ENCODE assay signal across 13 mouse cellular contexts in the genomic region with DNA sequence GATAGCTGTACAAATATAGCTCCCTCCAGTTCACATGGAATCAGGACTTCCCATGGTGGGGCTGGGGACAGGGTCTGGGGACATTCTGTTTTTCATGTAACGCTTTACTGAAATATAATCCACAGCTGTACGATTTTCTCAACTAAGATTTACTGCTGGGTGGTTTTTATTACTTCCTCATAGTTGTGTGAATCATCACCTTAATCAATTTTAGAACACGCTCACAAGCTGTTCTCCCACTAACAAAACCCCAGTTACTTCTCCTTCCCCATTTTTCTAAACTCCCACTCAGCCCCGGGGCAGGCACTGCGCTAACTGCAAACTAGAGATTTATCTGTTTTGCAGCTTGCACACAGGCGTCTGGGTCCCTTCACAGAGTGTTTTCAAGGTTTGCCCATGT. TPM values are rescaled to one million over a fixed set of nuclear protein-coding genes. Genes with fewer than 3 reads are reported as not detected.
DNase-seq lines count a peak whose midpoint lies in the region; ATAC-seq lines count a peak whose summit lies in the region.
"Had no signal": no experiment of that assay in that cellular context is flagged by ENCODE, and none has a peak within 500 bp of the region (broad histone marks: within the 10 kb centered on the region; RNA-seq: fewer than 3 reads in every experiment).

No protein-coding gene starts in this region.

- H3K27ac ChIP-seq in limb, embryonic 11.5 days (replicated peaks; ENCODE audit: low read depth, low read length) = no peak overlapping the region
- H3K27ac ChIP-seq in limb, embryonic 10.5 days = no peak overlapping the region
- no peak overlapping the region for H3K27ac ChIP-seq in midbrain, embryonic 11.5 days (ENCODE audit: low read depth, low read length)
- H3K27ac ChIP-seq: heart, embryonic 13.5 days had no signal

- no peak overlapping the region for H3K9ac ChIP-seq in limb, embryonic 11.5 days (ENCODE audit: low read length)
- no peak overlapping the region for H3K9ac ChIP-seq in midbrain, embryonic 11.5 days (ENCODE audit: low read length)
- H3K9ac ChIP-seq: heart, embryonic 13.5 days; liver, postnatal 0 days had no signal

- H3K4me1 ChIP-seq in limb, embryonic 11.5 days (ENCODE audit: control insufficient read depth, insufficient read depth, low read length) = no peaks in the 10 kb centered on the region
- H3K4me1 ChIP-seq in limb, embryonic 10.5 days = peaks cover 7% of the 10 kb centered on the region; the same call in 1 of the 2 replicates
- peaks cover 2% of the 10 kb centered on the region; the same call in 1 of the 2 replicates for H3K4me1 ChIP-seq in midbrain, embryonic 11.5 days (ENCODE audit: control insufficient read depth, insufficient read depth, low read length)

- no peak for DNase-seq in frontal cortex, postnatal 25 days (ENCODE audit: low spot score in 2 of 2)
- DNase-seq in limb, embryonic 11.5 days (ENCODE audit: low spot score) = peak; percentile 28
- DNase-seq in limb, embryonic 10.5 days (ENCODE audit: low spot score) = no peak
- DNase-seq in brain, adult 2 months (ENCODE audit: low read depth, low spot score) = peak; percentile 75
- no peak for DNase-seq in midbrain, embryonic 11.5 days (ENCODE audit: low spot score, missing footprints)
- no peak for DNase-seq in gastrocnemius, postnatal 10 days
- DNase-seq: cerebellum, adult 11 months; embryo, embryonic 11 days; gastrocnemius, postnatal 14 days; liver, postnatal 0 days had no signal

- no peaks in the 10 kb centered on the region for H3K27me3 ChIP-seq in limb, embryonic 11.5 days (ENCODE audit: control insufficient read depth, insufficient read depth, low read length)
- no peaks in the 10 kb centered on the region for H3K27me3 ChIP-seq in limb, embryonic 10.5 days (ENCODE audit: low read depth, poor library complexity, severe bottlenecking)
- H3K27me3 ChIP-seq in midbrain, embryonic 11.5 days (ENCODE audit: control insufficient read depth, insufficient read depth, low read length) = no peaks in the 10 kb centered on the region
- H3K27me3 ChIP-seq: heart, embryonic 13.5 days had no signal

- ATAC-seq in frontal cortex, adult (ENCODE audit: low TSS enrichment) = peak; percentile 71
- no peak for ATAC-seq in limb, embryonic 11.5 days (ENCODE audit: insufficient number of reproducible peaks, low FRiP score, low TSS enrichment, low read depth)
- ATAC-seq in megakaryocyte progenitor cell, adult 5-6 weeks (replicated peaks; ENCODE audit: poor library complexity) = peak; percentile 91
- ATAC-seq in midbrain, embryonic 11.5 days (ENCODE audit: low FRiP score) = no peak
- ATAC-seq: liver, postnatal 0 days had no signal

- no peak overlapping the region for H3K4me2 ChIP-seq in limb, embryonic 11.5 days (ENCODE audit: low read depth, severe bottlenecking)
- no peak overlapping the region for H3K4me2 ChIP-seq in midbrain, embryonic 11.5 days
- H3K4me2 ChIP-seq: heart, embryonic 13.5 days had no signal

- H3K36me3 ChIP-seq in limb, embryonic 11.5 days (ENCODE audit: control insufficient read depth, insufficient read depth, low read length) = no peaks in the 10 kb centered on the region
- H3K36me3 ChIP-seq in limb, embryonic 10.5 days = no peaks in the 10 kb centered on the region
- no peaks in the 10 kb centered on the region for H3K36me3 ChIP-seq in midbrain, embryonic 11.5 days (ENCODE audit: control insufficient read depth, insufficient read depth, low read length)
- H3K36me3 ChIP-seq: heart, embryonic 13.5 days had no signal

- 57% methylated on average over 6 of the region's 6 CpGs for WGBS in limb, embryonic 11.5 days
- WGBS in limb, embryonic 10.5 days = 74% methylated on average over 6 of the region's 6 CpGs
- 88% methylated on average over 6 of the region's 6 CpGs for WGBS in midbrain, embryonic 11.5 days

- H3K4me3 ChIP-seq in limb, embryonic 11.5 days (ENCODE audit: low read depth, low read length) = no peak overlapping the region
- no peak overlapping the region for H3K4me3 ChIP-seq in limb, embryonic 10.5 days
- no peak overlapping the region for H3K4me3 ChIP-seq in midbrain, embryonic 11.5 days (ENCODE audit: low read depth, low read length)
- H3K4me3 ChIP-seq: heart, embryonic 13.5 days had no signal

- no peaks in the 10 kb centered on the region for H3K9me3 ChIP-seq in limb, embryonic 11.5 days (ENCODE audit: control insufficient read depth, low read length)
- no peaks in the 10 kb centered on the region for H3K9me3 ChIP-seq in limb, embryonic 10.5 days (replicated peaks)
- H3K9me3 ChIP-seq in midbrain, embryonic 11.5 days (ENCODE audit: control insufficient read depth, low read length) = no peaks in the 10 kb centered on the region
- H3K9me3 ChIP-seq: heart, embryonic 13.5 days had no signal

RNA-seq across cellular contexts. Expression of gene Slc44a1, which starts 28.8 kb away (rescaled TPM):
- polyA plus RNA-seq in limb, embryonic 11.5 days (2014; fragmentation: Nextera tagmentation; extraction: Ambion mirVana) = 24.6 and 29.2 TPM in 2 replicates
- 10.7 and 18.3 TPM in 2 replicates for polyA plus RNA-seq in limb, embryonic 10.5 days (2016; fragmentation: Nextera tagmentation; extraction: Ambion mirVana)
- 5.5 and 5.8 TPM in 2 replicates for total RNA-seq in megakaryocyte progenitor cell, adult 5-6 weeks (2015)
- total RNA-seq in megakaryocyte progenitor cell, adult 5-6 weeks (2017) = 3.5 and 5.5 TPM in 2 replicates
- polyA plus RNA-seq in midbrain, embryonic 11.5 days (2014; fragmentation: Nextera tagmentation; extraction: Ambion mirVana) = 15.6 and 16.8 TPM in 2 replicates
- total RNA-seq in gastrocnemius, postnatal 10 days (2021) = 10 to 100 TPM; 34.6 to 39.2 TPM

Comparison
In these comparisons a context has a peak if more than half of its experiments do, and no peak if none do; other contexts are left out.
1. DNase-seq: peak in limb, embryonic 11.5 days (single experiment) and brain, adult 2 months (single experiment); none in frontal cortex, postnatal 25 days (0 of 2), limb, embryonic 10.5 days (single experiment), midbrain, embryonic 11.5 days (single experiment) and gastrocnemius, postnatal 10 days (single experiment).
2. ATAC-seq: peak in frontal cortex, adult (single experiment) and megakaryocyte progenitor cell, adult 5-6 weeks (single experiment); none in limb, embryonic 11.5 days (single experiment) and midbrain, embryonic 11.5 days (single experiment).